Mouse (Mus musculus): Measurements from ENCODE around the gene Gm45233. TPM values are rescaled to one million over a fixed set of nuclear protein-coding genes. Genes with fewer than 3 reads are reported as not detected.

The Gm45233 gene
- polyA plus RNA-seq, 1 experiment from 2014 or later = 0.62 TPM

DNA sequence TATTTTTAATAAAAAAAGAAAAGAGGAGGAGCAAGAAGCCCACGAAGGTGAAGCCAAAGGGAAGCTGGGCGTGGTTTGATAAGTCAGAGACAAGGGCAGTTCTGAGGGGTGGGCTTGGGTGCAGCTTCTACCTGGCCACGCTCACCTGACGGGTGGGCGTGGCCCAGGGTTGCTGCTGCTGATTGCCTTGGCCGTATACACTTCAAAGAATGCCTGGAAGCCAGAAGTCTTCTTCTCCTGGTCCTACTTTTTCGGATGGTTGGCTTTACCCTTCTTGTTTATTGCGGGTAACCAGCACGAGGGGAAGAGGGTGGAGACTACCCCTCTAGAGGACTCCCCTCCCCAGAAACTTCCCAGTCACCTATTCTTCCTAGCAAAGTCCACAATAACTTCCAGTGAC, 1.2 kb upstream of the Gm45233 start:
- Histone ChIP-seq H3K4me1 (ENCODE audit: control insufficient read depth, insufficient read depth, low read length) (peaks cover 14% of the 10 kb centered on the region), H3K27ac (ENCODE audit: low read length) (peak overlapping the region; percentile 97), H3K9me3 (replicated peaks; ENCODE audit: control insufficient read depth, low read length) (no peaks in the 10 kb centered on the region), H3K36me3 (ENCODE audit: control insufficient read depth, insufficient read depth, low read length) (no peaks in the 10 kb centered on the region), H3K27me3 (ENCODE audit: control insufficient read depth, insufficient read depth, low read length) (no peaks in the 10 kb centered on the region), H3K9ac (ENCODE audit: low read length) (peak overlapping the region; percentile 76), H3K4me3 (replicated peaks; ENCODE audit: low read length) (peak overlapping the region; percentile 59), H3K4me2 (ENCODE audit: low read depth, low read length) (peak overlapping the region; percentile 98)
- no peak for ATAC-seq (ENCODE audit: insufficient read depth, low FRiP score)
- 13% methylated on average over 9 of the region's 9 CpGs for WGBS

GRCm38 (mm10) chr7:43443126-43443916, 607 bp upstream of the Gm45233 start:
- Histone ChIP-seq H3K9ac (ENCODE audit: low read length) (peak overlapping the region; percentile 76), H3K4me1 (ENCODE audit: control insufficient read depth, insufficient read depth, low read length) (peaks cover 14% of the 10 kb centered on the region), H3K4me2 (ENCODE audit: low read depth, low read length) (peak overlapping the region; percentile 98), H3K36me3 (ENCODE audit: control insufficient read depth, insufficient read depth, low read length) (no peaks in the 10 kb centered on the region), H3K27ac (ENCODE audit: low read length) (peak overlapping the region; percentile 97), H3K4me3 (replicated peaks; ENCODE audit: low read length) (peak overlapping the region; percentile 59), H3K9me3 (replicated peaks; ENCODE audit: control insufficient read depth, low read length) (no peaks in the 10 kb centered on the region), H3K27me3 (ENCODE audit: control insufficient read depth, insufficient read depth, low read length) (no peaks in the 10 kb centered on the region)
- WGBS = under 1% methylated on average over 36 of the region's 36 CpGs
- peak; percentile 92 for ATAC-seq (ENCODE audit: insufficient read depth, low FRiP score)

DNA sequence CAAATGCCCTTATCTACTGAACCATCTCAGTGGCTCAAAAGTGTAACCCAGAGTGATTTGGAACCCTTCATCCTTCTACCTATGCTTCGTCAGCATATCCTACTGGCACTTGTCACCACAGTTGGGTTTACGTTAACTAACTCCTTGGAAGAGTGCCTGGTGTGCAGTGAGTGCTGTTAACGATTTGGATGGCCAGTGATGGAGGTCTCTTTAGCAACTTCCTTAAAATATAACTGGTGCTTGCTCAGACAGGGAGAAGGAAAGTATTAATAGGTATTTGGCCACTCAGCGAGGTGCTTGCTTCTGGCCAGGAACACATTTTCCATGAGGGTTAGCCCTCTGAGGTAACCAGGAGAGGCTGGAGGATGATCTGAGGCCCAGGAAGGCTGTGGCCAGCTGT, 3.9 kb downstream of the Gm45233 start:
- Histone ChIP-seq H3K4me3 (replicated peaks; ENCODE audit: low read length) (no peak overlapping the region), H3K36me3 (ENCODE audit: control insufficient read depth, insufficient read depth, low read length) (no peaks in the 10 kb centered on the region)
- WGBS = 79% methylated on average over 4 of the region's 4 CpGs

GRCm38 (mm10) chr7:43448246-43448645, 4.3 kb downstream of the Gm45233 start:
- no peak overlapping the region for H3K4me3 ChIP-seq (replicated peaks; ENCODE audit: low read length)
- ATAC-seq (ENCODE audit: insufficient read depth, low FRiP score) = no peak
- WGBS = 79% methylated on average over 3 of the region's 3 CpGs
- H3K27me3 ChIP-seq (ENCODE audit: control insufficient read depth, insufficient read depth, low read length) = no peaks in the 10 kb centered on the region
- H3K27ac ChIP-seq (ENCODE audit: low read length) = no peak overlapping the region
- H3K36me3 ChIP-seq (ENCODE audit: control insufficient read depth, insufficient read depth, low read length) = no peaks in the 10 kb centered on the region; the same call in 1 of the 2 replicates
- peaks cover 8% of the 10 kb centered on the region for H3K4me1 ChIP-seq (ENCODE audit: control insufficient read depth, insufficient read depth, low read length)
- no peak overlapping the region for H3K4me2 ChIP-seq (ENCODE audit: low read depth, low read length)
- H3K9ac ChIP-seq (ENCODE audit: low read length) = no peak overlapping the region
- H3K9me3 ChIP-seq (replicated peaks; ENCODE audit: control insufficient read depth, low read length) = no peaks in the 10 kb centered on the region

More for the DNA sequence above, 3.9 kb downstream of the Gm45233 start:
- H3K9me3 ChIP-seq (replicated peaks; ENCODE audit: control insufficient read depth, low read length) = no peaks in the 10 kb centered on the region
- H3K27ac ChIP-seq (ENCODE audit: low read length) = no peak overlapping the region
- H3K4me2 ChIP-seq (ENCODE audit: low read depth, low read length) = no peak overlapping the region
- no peak overlapping the region for H3K9ac ChIP-seq (ENCODE audit: low read length)
- H3K27me3 ChIP-seq (ENCODE audit: control insufficient read depth, insufficient read depth, low read length) = no peaks in the 10 kb centered on the region
- no peak for ATAC-seq (ENCODE audit: insufficient read depth, low FRiP score)
- peaks cover 10% of the 10 kb centered on the region for H3K4me1 ChIP-seq (ENCODE audit: control insufficient read depth, insufficient read depth, low read length)

GRCm38 (mm10) chr7:43449811-43450210, 5.9 kb downstream of the Gm45233 start:
- ATAC-seq (ENCODE audit: insufficient read depth, low FRiP score) = no peak
- WGBS = 90% methylated on average over 2 of the region's 2 CpGs
- Histone ChIP-seq H3K9ac (ENCODE audit: low read length) (no peak overlapping the region), H3K4me3 (replicated peaks; ENCODE audit: low read length) (no peak overlapping the region), H3K4me2 (ENCODE audit: low read depth, low read length) (no peak overlapping the region), H3K9me3 (replicated peaks; ENCODE audit: control insufficient read depth, low read length) (no peaks in the 10 kb centered on the region), H3K4me1 (ENCODE audit: control insufficient read depth, insufficient read depth, low read length) (peaks cover 1% of the 10 kb centered on the region; the same call in 1 of the 2 replicates), H3K27me3 (ENCODE audit: control insufficient read depth, insufficient read depth, low read length) (no peaks in the 10 kb centered on the region), H3K36me3 (ENCODE audit: control insufficient read depth, insufficient read depth, low read length) (peaks cover 5% of the 10 kb centered on the region), H3K27ac (ENCODE audit: low read length) (no peak overlapping the region)

DNA sequence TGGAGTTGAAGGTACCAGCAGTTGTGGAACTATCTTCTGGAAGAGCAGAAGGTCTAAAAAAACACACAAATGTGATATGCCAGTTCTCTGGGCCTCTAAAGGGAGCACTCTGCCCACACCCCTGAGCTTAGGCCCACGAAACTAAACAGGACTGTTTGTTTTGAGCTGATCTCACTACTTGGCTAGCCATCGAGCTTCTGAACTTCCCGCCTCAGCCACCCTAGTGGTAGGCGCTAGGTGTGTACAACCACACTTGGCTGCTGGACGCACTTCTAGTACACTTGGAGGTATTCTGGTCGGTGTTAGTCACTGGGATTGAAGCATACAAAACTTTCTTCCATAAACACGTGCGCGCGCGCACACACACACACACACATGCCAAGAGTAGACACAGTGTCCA, 7.8 kb downstream of the Gm45233 start:
- no peak overlapping the region for H3K27ac ChIP-seq (ENCODE audit: low read length)
- no peaks in the 10 kb centered on the region for H3K4me1 ChIP-seq (ENCODE audit: control insufficient read depth, insufficient read depth, low read length)
- ATAC-seq (ENCODE audit: insufficient read depth, low FRiP score) = no peak
- H3K9ac ChIP-seq (ENCODE audit: low read length) = no peak overlapping the region
- peaks cover 13% of the 10 kb centered on the region for H3K36me3 ChIP-seq (ENCODE audit: control insufficient read depth, insufficient read depth, low read length)
- no peaks in the 10 kb centered on the region for H3K9me3 ChIP-seq (replicated peaks; ENCODE audit: control insufficient read depth, low read length)
- H3K4me2 ChIP-seq (ENCODE audit: low read depth, low read length) = no peak overlapping the region
- H3K4me3 ChIP-seq (replicated peaks; ENCODE audit: low read length) = no peak overlapping the region
- WGBS = 92% methylated on average over 11 of the region's 11 CpGs
- no peaks in the 10 kb centered on the region for H3K27me3 ChIP-seq (ENCODE audit: control insufficient read depth, insufficient read depth, low read length)

GRCm38 (mm10) chr7:43452609-43453008, 8.7 kb downstream of the Gm45233 start:
- no peak overlapping the region; the same call in 1 of the 2 replicates for H3K27ac ChIP-seq (ENCODE audit: low read length)
- H3K4me3 ChIP-seq (replicated peaks; ENCODE audit: low read length) = no peak overlapping the region
- peaks cover 13% of the 10 kb centered on the region for H3K36me3 ChIP-seq (ENCODE audit: control insufficient read depth, insufficient read depth, low read length)
- ATAC-seq (ENCODE audit: insufficient read depth, low FRiP score) = no peak
- no peak overlapping the region for H3K9ac ChIP-seq (ENCODE audit: low read length)
- WGBS = 32% methylated on average over 4 of the region's 4 CpGs
- H3K4me2 ChIP-seq (ENCODE audit: low read depth, low read length) = no peak overlapping the region
- no peaks in the 10 kb centered on the region for H3K4me1 ChIP-seq (ENCODE audit: control insufficient read depth, insufficient read depth, low read length)
- H3K27me3 ChIP-seq (ENCODE audit: control insufficient read depth, insufficient read depth, low read length) = no peaks in the 10 kb centered on the region
- H3K9me3 ChIP-seq (replicated peaks; ENCODE audit: control insufficient read depth, low read length) = no peaks in the 10 kb centered on the region

DNA sequence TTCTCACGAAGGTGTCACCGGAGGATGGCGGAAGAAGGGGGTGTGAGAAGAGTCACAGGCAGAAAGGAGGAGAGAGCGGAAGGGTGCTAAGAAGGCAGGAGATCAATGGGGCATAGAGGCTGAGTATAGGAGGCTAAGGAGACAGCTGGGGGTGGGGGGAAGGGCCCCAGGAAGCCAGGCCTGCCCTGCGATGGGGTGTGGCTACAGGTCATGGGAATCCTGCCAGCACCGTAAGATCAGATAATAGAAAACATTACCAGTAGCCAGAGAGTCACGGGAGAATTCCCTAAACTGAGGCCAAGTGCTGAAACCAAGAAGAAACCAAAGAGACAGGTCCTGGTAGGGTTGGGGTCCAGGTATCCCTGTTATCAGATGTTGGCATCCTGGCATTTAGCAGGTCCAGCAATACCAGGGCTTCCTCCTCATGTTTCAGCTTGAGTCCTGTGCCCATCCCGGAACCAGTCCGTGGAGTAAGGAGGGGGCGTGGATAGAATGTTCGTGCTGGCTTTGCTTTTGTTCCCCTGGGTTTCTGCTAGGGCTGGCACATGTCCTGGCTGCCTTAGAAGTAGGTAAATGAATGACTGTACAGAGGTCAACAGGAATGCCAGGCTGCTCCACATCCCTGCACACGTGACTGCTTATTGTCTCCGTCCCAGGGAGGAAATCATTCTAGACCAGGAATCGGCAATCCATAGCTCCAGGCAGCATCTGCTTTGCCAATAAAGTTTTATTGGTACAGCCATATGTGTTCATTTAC, 9.8 kb downstream of the Gm45233 start:
- Histone ChIP-seq H3K27ac (ENCODE audit: low read length) (peak overlapping the region; percentile 48; the same call in 1 of the 2 replicates), H3K9me3 (replicated peaks; ENCODE audit: control insufficient read depth, low read length) (no peaks in the 10 kb centered on the region), H3K27me3 (ENCODE audit: control insufficient read depth, insufficient read depth, low read length) (no peaks in the 10 kb centered on the region), H3K4me2 (ENCODE audit: low read depth, low read length) (no peak overlapping the region), H3K4me3 (replicated peaks; ENCODE audit: low read length) (no peak overlapping the region), H3K4me1 (ENCODE audit: control insufficient read depth, insufficient read depth, low read length) (no peaks in the 10 kb centered on the region), H3K36me3 (ENCODE audit: control insufficient read depth, insufficient read depth, low read length) (peaks cover 13% of the 10 kb centered on the region), H3K9ac (ENCODE audit: low read length) (no peak overlapping the region)
- WGBS = 78% methylated on average over 14 of the region's 14 CpGs
- ATAC-seq (ENCODE audit: insufficient read depth, low FRiP score) = no peak

- H3K4me1 ChIP-seq (ENCODE audit: control insufficient read depth, insufficient read depth, low read length) = no peaks in the 10 kb centered on the region
- 85% methylated on average over 6 of the region's 6 CpGs for WGBS
- no peaks in the 10 kb centered on the region for H3K9me3 ChIP-seq (replicated peaks; ENCODE audit: control insufficient read depth, low read length)
- H3K4me2 ChIP-seq (ENCODE audit: low read depth, low read length) = no peak overlapping the region
- H3K9ac ChIP-seq (ENCODE audit: low read length) = no peak overlapping the region
- H3K36me3 ChIP-seq (ENCODE audit: control insufficient read depth, insufficient read depth, low read length) = peaks cover 13% of the 10 kb centered on the region
- peak overlapping the region; percentile 4; the same call in 1 of the 2 replicates for H3K27ac ChIP-seq (ENCODE audit: low read length)
- ATAC-seq (ENCODE audit: insufficient read depth, low FRiP score) = no peak
- no peaks in the 10 kb centered on the region for H3K27me3 ChIP-seq (ENCODE audit: control insufficient read depth, insufficient read depth, low read length)
- no peak overlapping the region for H3K4me3 ChIP-seq (replicated peaks; ENCODE audit: low read length)
Observed at GRCm38 (mm10) chr7:43454371-43454770, 10.4 kb downstream of the Gm45233 start.
